Mouse (Mus musculus) hindbrain, postnatal 0 days (tissue): ENCODE measurements around the gene Ccdc188. TPM values are rescaled to one million over a fixed set of nuclear protein-coding genes. Genes with fewer than 3 reads are reported as not detected.

Experiments
- ATAC-seq: fragments of 200-750 bp; cut with Nextera tagmentation; 2 replicates; pipeline ENCODE4 v1.8.0; 2017; ENCODE audit warnings: mild to moderate bottlenecking, moderate TSS enrichment, moderate library complexity
- DNase-seq: peaks from one replicate; pipeline ENCODE4 v3.0.0-alpha.2; 2015; ENCODE audit warnings: low spot score
- H3K27ac ChIP-seq: fragments of 300-500 bp; sonication (generic); 2 replicates; pipeline ENCODE4 v1.5.1; 2014; ENCODE audit warnings: mild to moderate bottlenecking
- H3K27me3 ChIP-seq: fragments of 300-500 bp; sonication (generic); 2 replicates; pipeline ENCODE4 v1.6.1; 2014; ENCODE audit warnings: low read length, mixed read lengths; ENCODE audit not compliant: insufficient read depth
- H3K36me3 ChIP-seq: fragments of 300-500 bp; sonication (generic); 2 replicates; pipeline ENCODE4 v1.6.1; 2014; ENCODE audit warnings: low read length, mixed read lengths; ENCODE audit not compliant: insufficient read depth
- H3K4me1 ChIP-seq: fragments of 300-500 bp; sonication (generic); 2 replicates; pipeline ENCODE4 v1.6.1; 2014; ENCODE audit warnings: antibody characterized with exemption, low read length, mixed read lengths; ENCODE audit not compliant: insufficient read depth
- H3K4me2 ChIP-seq: fragments of 300-500 bp; sonication (generic); 2 replicates; pipeline ENCODE4 v1.6.1; 2014; ENCODE audit warnings: low read depth, mild to moderate bottlenecking, low read length, moderate library complexity, mixed read lengths
- H3K4me3 ChIP-seq: fragments of 300-500 bp; sonication (generic); 2 replicates; pipeline ENCODE4 v1.5.1; 2014; ENCODE audit warnings: low read length
- H3K9ac ChIP-seq: fragments of 300-500 bp; sonication (generic); replicated peaks from 2 replicates; pipeline ENCODE4 v1.6.1; 2014; ENCODE audit warnings: mild to moderate bottlenecking, low read length, moderate library complexity, mixed read lengths
- H3K9me3 ChIP-seq: fragments of 300-500 bp; sonication (generic); 2 replicates; pipeline ENCODE4 v1.6.1; 2016; ENCODE audit warnings: low read length, mixed read lengths
- CTCF ChIP-seq: IDR thresholded peaks from 2 replicates; pipeline ENCODE4 v1.5.1; 2016; ENCODE audit warnings: antibody characterized with exemption, control low read depth, low read depth
- WGBS: fragments of 180-500 bp; shearing (Covaris S2); extraction: QIAGEN DNeasy Blood & Tissue Kit; methylation state at CpG from one replicate; pipeline ENCODE4 v1.1.7; 2014; 5-methylcytosine and 5-hydroxymethylcytosine counted together
- polyA plus RNA-seq: library from polyadenylated mRNA; unstranded; fragments of >200 nt; fragmentation: Nextera tagmentation; extraction: Ambion mirVana; gene quantifications from 2 replicates; pipeline ENCODE4 v1.2.1, GENCODE M21; 2015
- total RNA-seq: library from RNA; depleted of rRNA; stranded (reverse); fragments of >200 nt; gene quantifications from 2 replicates; pipeline ENCODE4 v1.2.3, GENCODE M21; 2014

Gene Ccdc188
- total and polyA plus RNA-seq, 2 experiments from 2014 or later = not detected

GRCm38 (mm10) chr16:18227187-18227586 lies 9.5 kb downstream of the Ccdc188 start:
- TF ChIP-seq CTCF = no peak
- Histone ChIP-seq H3K4me2 (no peak overlapping the region), H3K9me3 (no peaks in the 10 kb centered on the region), H3K4me1 (peaks cover 16% of the 10 kb centered on the region), H3K4me3 (no peak overlapping the region), H3K9ac (no peak overlapping the region), H3K27me3 (no peaks in the 10 kb centered on the region), H3K36me3 (peaks cover 61% of the 10 kb centered on the region), H3K27ac (no peak overlapping the region)
- WGBS = 96% methylated on average over 13 of the region's 13 CpGs
- ATAC-seq (no peak), DNase-seq (no peak)

GRCm38 (mm10) chr16:18227897-18228422 lies 10.3 kb downstream of the Ccdc188 start:
- Histone ChIP-seq H3K9me3 (no peaks in the 10 kb centered on the region), H3K36me3 (peaks cover 53% of the 10 kb centered on the region), H3K27ac (no peak overlapping the region), H3K9ac (no peak overlapping the region), H3K27me3 (no peaks in the 10 kb centered on the region), H3K4me1 (peaks cover 16% of the 10 kb centered on the region), H3K4me3 (no peak overlapping the region), H3K4me2 (no peak overlapping the region)
- no peak for ATAC-seq
- no peak for DNase-seq
- TF ChIP-seq CTCF = no peak
- 94% methylated on average over 20 of the region's 20 CpGs for WGBS

- WGBS = 78% methylated on average over 4 of the region's 4 CpGs
- DNase-seq (peak; percentile 26), ATAC-seq (peak; percentile 18; the same call in 1 of the 2 replicates)
- Histone ChIP-seq H3K36me3 (peaks cover 44% of the 10 kb centered on the region), H3K27me3 (no peaks in the 10 kb centered on the region), H3K27ac (peak overlapping the region; percentile 60), H3K4me1 (peaks cover 23% of the 10 kb centered on the region), H3K9ac (no peak overlapping the region), H3K9me3 (no peaks in the 10 kb centered on the region), H3K4me2 (no peak overlapping the region), H3K4me3 (no peak overlapping the region)
- no peak for TF ChIP-seq CTCF
These were observed 11.2 kb downstream of the Ccdc188 start for GRCm38 (mm10) chr16:18228856-18229255.

GRCm38 (mm10) chr16:18229622-18230021 lies 11.9 kb downstream of the Ccdc188 start:
- H3K36me3 ChIP-seq = peaks cover 37% of the 10 kb centered on the region
- TF ChIP-seq CTCF = no peak
- H3K9me3 ChIP-seq = no peaks in the 10 kb centered on the region
- no peak overlapping the region for H3K4me3 ChIP-seq
- no peaks in the 10 kb centered on the region for H3K27me3 ChIP-seq
- ATAC-seq = no peak
- no peak overlapping the region for H3K9ac ChIP-seq
- H3K4me1 ChIP-seq = peaks cover 25% of the 10 kb centered on the region
- H3K27ac ChIP-seq = peak overlapping the region; percentile 60; the same call in 1 of the 2 replicates
- H3K4me2 ChIP-seq = no peak overlapping the region
- no peak for DNase-seq
- 34% methylated on average over 11 of the region's 11 CpGs for WGBS

DNA sequence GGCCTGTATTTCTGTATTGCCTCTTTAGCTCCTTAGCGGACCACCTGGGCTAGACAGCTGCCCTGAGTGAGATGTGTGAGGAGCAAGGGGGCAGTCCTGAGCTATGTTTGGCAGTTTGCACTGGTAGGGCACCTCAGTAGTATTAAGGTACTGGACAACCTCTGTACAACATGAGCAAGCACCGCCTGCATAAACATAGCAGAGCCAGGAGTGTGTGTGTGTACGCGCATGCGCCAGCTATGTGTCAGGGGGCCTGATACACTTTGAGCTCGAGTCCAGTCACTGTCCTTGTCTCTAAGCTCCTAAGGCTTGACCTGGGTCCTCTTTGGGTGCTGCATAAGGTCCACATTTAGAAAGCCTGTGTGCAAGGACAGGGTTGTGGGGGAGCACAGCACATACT lies 12.9 kb downstream of the Ccdc188 start:
- no peak for ATAC-seq
- H3K27me3 ChIP-seq = no peaks in the 10 kb centered on the region
- H3K4me2 ChIP-seq = no peak overlapping the region

GRCm38 (mm10) chr16:18231047-18231446 lies 13.4 kb downstream of the Ccdc188 start:
- Histone ChIP-seq H3K9ac (no peak overlapping the region), H3K4me3 (no peak overlapping the region), H3K4me1 (peaks cover 28% of the 10 kb centered on the region), H3K27ac (no peak overlapping the region), H3K9me3 (no peaks in the 10 kb centered on the region), H3K36me3 (peaks cover 22% of the 10 kb centered on the region), H3K27me3 (no peaks in the 10 kb centered on the region), H3K4me2 (no peak overlapping the region)
- ATAC-seq = no peak
- no peak for TF ChIP-seq CTCF
- DNase-seq = no peak
- 82% methylated on average over 3 of the region's 3 CpGs for WGBS

More for the DNA sequence above, 12.9 kb downstream of the Ccdc188 start:
- Histone ChIP-seq H3K4me1 (peaks cover 25% of the 10 kb centered on the region), H3K27ac (no peak overlapping the region), H3K9me3 (no peaks in the 10 kb centered on the region), H3K36me3 (peaks cover 27% of the 10 kb centered on the region), H3K4me3 (no peak overlapping the region), H3K9ac (no peak overlapping the region)
- DNase-seq = no peak
- WGBS = 91% methylated on average over 6 of the region's 6 CpGs
- TF ChIP-seq CTCF = no peak

- H3K4me3 ChIP-seq = no peak overlapping the region
- no peak for ATAC-seq
- no peaks in the 10 kb centered on the region for H3K9me3 ChIP-seq
- no peak overlapping the region for H3K27ac ChIP-seq
- H3K36me3 ChIP-seq = peaks cover 18% of the 10 kb centered on the region
- no peak overlapping the region for H3K4me2 ChIP-seq
- DNase-seq = no peak
- H3K9ac ChIP-seq = no peak overlapping the region
- H3K27me3 ChIP-seq = no peaks in the 10 kb centered on the region
- no peak for TF ChIP-seq CTCF
- 86% methylated on average over 4 of the region's 4 CpGs for WGBS
- peaks cover 31% of the 10 kb centered on the region for H3K4me1 ChIP-seq
These were observed 13.8 kb downstream of the Ccdc188 start for GRCm38 (mm10) chr16:18231451-18231850.
